Mouse (Mus musculus): ENCODE results near the gene B4galnt1. TPM values are rescaled to one million over a fixed set of nuclear protein-coding genes. Genes with fewer than 3 reads are reported as not detected.

B4galnt1 gene
- polyA plus RNA-seq (2017; shearing (Covaris generic)) = 589 TPM

DNA sequence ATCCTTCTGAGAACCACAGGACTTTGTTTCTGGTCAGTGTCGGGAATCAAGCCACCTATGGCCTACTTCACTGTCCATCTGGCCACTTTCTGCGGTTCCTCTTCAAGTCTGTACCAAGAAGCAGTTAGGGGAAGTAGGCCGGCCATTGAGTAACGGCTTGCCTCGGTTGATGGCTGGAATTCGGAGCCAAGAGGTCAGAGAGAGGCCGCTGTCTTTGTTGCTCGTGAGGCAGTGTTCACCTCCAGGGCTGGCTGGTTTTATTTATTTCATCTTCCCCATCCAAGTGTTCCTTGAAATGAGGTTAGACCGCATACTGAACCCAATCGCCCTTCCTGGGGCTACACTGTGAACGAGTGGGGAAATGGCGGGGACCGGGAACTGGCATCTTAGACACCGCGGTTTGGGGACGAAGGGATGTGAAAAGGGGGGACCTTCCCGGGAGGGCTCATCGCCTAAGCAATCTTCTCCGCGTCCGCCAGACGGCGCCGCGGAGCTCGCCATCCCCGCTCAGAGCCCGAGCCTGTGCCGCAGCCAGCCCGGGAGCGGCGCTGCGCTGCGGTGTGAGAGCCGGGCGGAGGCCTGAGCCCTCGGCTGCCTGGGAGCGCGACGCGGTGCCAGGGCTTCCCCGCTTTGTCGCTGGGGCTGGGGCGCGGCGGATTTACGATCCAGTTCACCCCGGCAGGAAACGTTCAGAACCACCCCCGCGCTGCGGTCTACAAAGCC, at the start of gene B4galnt1:
Gene B4galnt1 (plus strand): TSS at position 595 of the 723 bp plus-strand sequence.

DNA sequence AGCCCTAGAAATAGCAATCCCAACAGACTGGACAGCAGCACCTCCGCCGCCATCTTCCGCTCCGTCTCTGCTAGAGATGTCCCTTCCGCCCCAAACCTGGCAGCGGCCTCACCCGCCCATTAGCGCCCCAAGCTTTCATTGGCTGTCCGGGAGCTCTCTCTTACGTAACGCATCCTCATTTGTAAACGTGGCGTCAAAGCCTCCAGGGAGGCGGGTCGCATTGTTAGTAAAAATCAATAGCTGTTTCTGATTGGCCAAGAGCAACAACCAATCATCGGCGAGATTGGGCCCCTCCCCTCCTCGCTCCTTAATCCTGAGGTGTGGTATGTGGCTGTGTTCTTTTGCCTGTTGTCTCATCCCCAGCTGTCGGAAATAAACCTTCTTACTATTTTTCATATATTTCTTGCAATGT, 44.0 kb upstream of the B4galnt1 start, which contains the start of gene Os9:
Gene Os9 (minus strand): TSS at position 66 of the 412 bp plus-strand sequence.

DNA sequence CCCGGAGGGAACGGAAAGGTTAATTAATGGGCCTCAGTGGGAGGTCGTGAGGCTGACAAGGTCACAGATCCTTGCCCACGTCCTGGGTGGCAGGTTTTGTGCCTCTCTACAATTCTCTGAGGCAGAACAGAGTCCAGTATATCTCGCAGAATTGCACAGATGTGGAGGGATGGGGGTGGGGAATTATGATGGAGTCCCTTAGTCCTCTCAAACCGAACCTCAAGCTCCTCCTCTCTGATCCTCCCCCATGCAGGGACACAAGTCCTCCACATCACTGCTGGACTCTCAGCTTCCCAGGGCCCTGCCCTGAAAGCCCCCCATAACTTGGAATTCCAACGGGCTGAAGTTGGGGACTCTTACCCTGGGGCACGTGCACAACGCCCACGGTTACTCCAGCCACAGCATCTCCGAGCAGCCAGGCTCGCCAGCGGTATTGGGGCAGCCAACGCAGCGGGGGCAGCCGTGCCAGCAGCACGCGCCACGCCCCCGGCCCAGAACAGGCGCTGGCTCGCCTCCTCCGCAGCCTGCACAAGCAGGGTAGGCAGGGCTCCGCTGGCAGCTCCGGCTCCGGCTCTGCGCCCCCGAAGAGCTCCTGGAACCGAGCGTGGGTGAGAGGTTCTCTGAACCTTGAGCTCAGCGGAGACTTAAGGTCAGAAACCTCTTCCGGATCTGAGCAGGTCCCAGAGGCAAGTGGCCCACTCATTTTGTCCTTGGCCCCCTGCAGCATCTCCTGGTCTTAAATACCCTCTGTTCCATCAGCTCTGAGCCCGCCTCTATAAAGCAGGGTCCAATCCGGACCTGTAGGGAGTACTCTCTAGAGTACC, 15.1 kb downstream of the B4galnt1 start, which contains the start of gene Slc26a10:
Gene Slc26a10 (minus strand): TSS at position 775 of the 824 bp plus-strand sequence.

DNA sequence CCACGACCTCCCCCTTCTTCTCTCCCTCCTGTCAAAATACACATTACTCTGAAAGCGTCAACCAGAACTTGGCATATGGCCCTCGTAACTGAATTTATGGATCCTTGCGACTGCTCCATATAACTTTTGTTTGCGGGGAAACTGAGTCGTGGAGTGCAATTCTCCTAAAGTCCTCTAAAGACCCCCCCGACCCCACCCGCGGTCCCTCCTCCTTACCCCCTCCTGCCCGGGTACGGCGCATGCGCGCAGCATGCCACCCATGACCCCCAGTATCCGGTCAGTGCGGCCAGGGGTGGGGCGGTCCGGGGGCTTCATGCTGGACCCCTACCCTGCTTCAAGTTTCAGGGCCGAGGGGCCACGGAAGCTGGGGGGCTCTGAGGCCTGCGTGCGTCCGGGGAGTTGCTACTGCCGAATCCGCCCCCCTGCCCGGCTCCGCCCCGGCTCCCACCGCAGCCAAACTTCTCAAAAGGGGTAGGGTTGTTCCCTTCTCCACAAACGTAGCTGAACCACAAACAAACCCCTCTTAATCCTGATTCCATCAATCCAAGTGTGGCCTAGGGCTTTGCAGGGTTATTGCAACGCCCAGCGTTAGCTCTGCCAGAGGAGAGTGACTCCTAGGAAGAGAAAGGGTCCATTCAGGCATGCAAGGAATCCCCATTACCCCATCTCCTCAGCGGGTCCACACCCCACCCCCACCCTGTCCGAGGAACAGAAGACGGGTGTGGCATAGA, 24.8 kb downstream of the B4galnt1 start, which contains the start of gene Arhgef25:
Gene Arhgef25 (minus strand): TSS at position 433 of the 731 bp plus-strand sequence.

GRCm38 (mm10) chr10:127195328-127196129, 30.5 kb downstream of the B4galnt1 start, which contains the start of gene Dtx3:
Dtx3 (minus strand) TSS chr10:127195728.

GRCm38 (mm10) chr10:127211414-127211854, 46.4 kb downstream of the B4galnt1 start, which contains the start of gene Pip4k2c:
Pip4k2c (minus strand) TSS chr10:127211585.

Other genes with a start within 250 kb of the B4galnt1 start
- 16.0 TPM for gene Ctdsp2, start 186.5 kb upstream of the B4galnt1 start, polyA plus RNA-seq (2017; shearing (Covaris generic))
- 0.15 TPM for gene Avil, start 164.5 kb upstream of the B4galnt1 start, polyA plus RNA-seq (2017; shearing (Covaris generic))
- gene Tsfm, start 134.4 kb upstream of the B4galnt1 start, polyA plus RNA-seq (2017; shearing (Covaris generic)) = 46.6 TPM
- gene Mettl1, start 123.8 kb upstream of the B4galnt1 start, polyA plus RNA-seq (2017; shearing (Covaris generic)) = 22.3 TPM
- 0.17 TPM for gene Eef1akmt3, start 123.7 kb upstream of the B4galnt1 start, polyA plus RNA-seq (2017; shearing (Covaris generic))
- gene Cyp27b1, start 117.0 kb upstream of the B4galnt1 start, polyA plus RNA-seq (2017; shearing (Covaris generic)) = 0.17 TPM
- 0.23 TPM for gene March9, start 105.0 kb upstream of the B4galnt1 start, polyA plus RNA-seq (2017; shearing (Covaris generic))
- 367 TPM for gene Cdk4, start 101.7 kb upstream of the B4galnt1 start, polyA plus RNA-seq (2017; shearing (Covaris generic))
- gene Tspan31, start 95.0 kb upstream of the B4galnt1 start, polyA plus RNA-seq (2017; shearing (Covaris generic)) = 116 TPM
- gene Agap2, start 89.9 kb upstream of the B4galnt1 start, polyA plus RNA-seq (2017; shearing (Covaris generic)) = 30.6 TPM
- 200 TPM for gene Os9, start 44.1 kb upstream of the B4galnt1 start, polyA plus RNA-seq (2017; shearing (Covaris generic))
- 6.3 TPM for gene Slc26a10, start 15.4 kb downstream of the B4galnt1 start, polyA plus RNA-seq (2017; shearing (Covaris generic))
- gene Arhgef25, start 24.9 kb downstream of the B4galnt1 start, polyA plus RNA-seq (2017; shearing (Covaris generic)) = 0.40 TPM
- gene Dtx3, start 30.5 kb downstream of the B4galnt1 start, polyA plus RNA-seq (2017; shearing (Covaris generic)) = 130 TPM
- 44.1 TPM for gene Pip4k2c, start 46.4 kb downstream of the B4galnt1 start, polyA plus RNA-seq (2017; shearing (Covaris generic))
- gene Kif5a, start 98.1 kb downstream of the B4galnt1 start, polyA plus RNA-seq (2017; shearing (Covaris generic)) = 0.33 TPM
- 118 TPM for gene Dctn2, start 101.1 kb downstream of the B4galnt1 start, polyA plus RNA-seq (2017; shearing (Covaris generic))
- gene Mbd6, start 123.8 kb downstream of the B4galnt1 start, polyA plus RNA-seq (2017; shearing (Covaris generic)) = 9.3 TPM
- 71.0 TPM for gene Mars, start 146.6 kb downstream of the B4galnt1 start, polyA plus RNA-seq (2017; shearing (Covaris generic))
- gene Arhgap9, start 156.7 kb downstream of the B4galnt1 start, polyA plus RNA-seq (2017; shearing (Covaris generic)) = 139 TPM
- 0.49 TPM for gene Gli1, start 176.7 kb downstream of the B4galnt1 start, polyA plus RNA-seq (2017; shearing (Covaris generic))
- gene Inhbe, start 189.2 kb downstream of the B4galnt1 start, polyA plus RNA-seq (2017; shearing (Covaris generic)) = not detected
- not detected for gene Inhbc, start 205.2 kb downstream of the B4galnt1 start, polyA plus RNA-seq (2017; shearing (Covaris generic))
- 13.2 TPM for gene R3hdm2, start 215.1 kb downstream of the B4galnt1 start, polyA plus RNA-seq (2017; shearing (Covaris generic))

Data from activated CD4-positive, CD25-positive, alpha-beta regulatory T cell, adult 9 weeks (primary cell).